Mouse (Mus musculus): ENCODE data around the gene Golm1. TPM values are rescaled to one million over a fixed set of nuclear protein-coding genes. Genes with fewer than 3 reads are reported as not detected.

Gene Golm1
- polyA plus RNA-seq, 1 experiment, result 27.6 TPM

DNA sequence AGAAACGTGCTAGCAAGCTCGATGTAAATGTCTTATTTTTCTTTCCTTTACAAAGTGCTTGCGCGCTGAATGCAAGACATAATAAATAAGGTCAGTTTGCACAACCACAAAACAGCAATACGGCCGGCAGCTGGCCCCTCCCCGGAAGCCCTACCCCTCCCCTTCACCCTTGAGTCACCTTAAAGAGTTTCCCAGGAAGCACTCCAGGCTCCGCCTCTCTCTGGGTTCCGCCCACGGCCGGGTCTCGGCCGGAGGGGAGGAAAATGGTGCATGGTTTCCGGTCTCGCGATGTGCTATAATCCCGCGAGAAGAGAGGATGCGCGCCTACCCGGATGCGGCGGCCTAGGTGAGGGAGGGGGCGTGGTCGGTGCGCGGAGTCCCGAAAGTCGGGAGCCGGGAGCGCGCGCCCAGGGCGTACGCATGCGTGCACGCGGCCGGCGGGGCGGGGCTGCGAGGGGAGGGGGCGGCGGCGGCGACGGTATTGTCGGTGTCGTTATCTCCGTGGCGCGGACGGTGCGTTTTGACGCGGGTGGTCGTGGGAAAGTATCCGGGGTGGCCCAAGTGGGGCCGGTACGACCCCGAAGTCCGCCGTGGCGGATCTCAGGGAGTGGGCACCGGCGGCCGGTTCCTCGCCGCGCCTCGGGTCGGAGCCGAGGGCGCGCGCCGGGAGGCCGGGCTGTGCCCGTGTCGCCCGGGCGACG, 90.5 kb downstream of the Golm1 start, which contains the start of the genes Agtpbp1 and Naa35:
Gene Agtpbp1, minus strand, starts transcription at position 281 of the 701 bp plus-strand sequence.
Gene Naa35, plus strand, starts transcription at position 313 of the 701 bp plus-strand sequence.
- TF ChIP-seq GATA1 (IDR thresholded peaks at IDR 0.05; ENCODE audit: low read length), result no peak

Other genes with a start within 250 kb of the Golm1 start
- 5.1 and 6.0 TPM in 2 replicates for gene Agtpbp1, start 90.6 kb downstream of the Golm1 start, polyA plus RNA-seq (2012)
- gene Naa35, start 90.6 kb downstream of the Golm1 start, polyA plus RNA-seq (2012), result 7.7 and 8.3 TPM in 2 replicates
- gene 4921517D22Rik, start 18.3 kb upstream of the Golm1 start, polyA plus RNA-seq (2012), result not detected in 2 replicates
- gene Spata31d1a, start 34.5 kb upstream of the Golm1 start, polyA plus RNA-seq (2012), result not detected in 2 replicates
- gene Spata31d1b, start 36.5 kb upstream of the Golm1 start, polyA plus RNA-seq (2012), result not detected in 2 replicates
- not detected in 2 replicates for gene Spata31d1d, start 55.9 kb upstream of the Golm1 start, polyA plus RNA-seq (2012)
- not detected in 2 replicates for gene 1700014D04Rik, start 70.9 kb upstream of the Golm1 start, polyA plus RNA-seq (2012)
- gene Isca1, start 94.0 kb upstream of the Golm1 start, polyA plus RNA-seq (2012), result 62.1 and 85.1 TPM in 2 replicates
- gene Gm49354, start 106.4 kb upstream of the Golm1 start, polyA plus RNA-seq (2012), result 17.3 and 46.2 TPM in 2 replicates
- gene Tut7, start 147.3 kb upstream of the Golm1 start, polyA plus RNA-seq (2012), result 51.6 and 70.9 TPM in 2 replicates

Data from G1E-ER4 (cell line).